Mouse (Mus musculus) lung, postnatal 0 days (tissue): Measurements from ENCODE around the gene Hsd17b12.

ENCODE experiments used
- CTCF ChIP-seq: IDR thresholded peaks from 2 replicates; pipeline ENCODE4 v1.5.1; 2016; ENCODE audit warnings: antibody characterized with exemption, mild to moderate bottlenecking
- EP300 ChIP-seq: IDR thresholded peaks from 2 replicates; pipeline ENCODE4 v1.6.1; 2016; ENCODE audit warnings: antibody characterized with exemption, mild to moderate bottlenecking, control low read depth

DNA sequence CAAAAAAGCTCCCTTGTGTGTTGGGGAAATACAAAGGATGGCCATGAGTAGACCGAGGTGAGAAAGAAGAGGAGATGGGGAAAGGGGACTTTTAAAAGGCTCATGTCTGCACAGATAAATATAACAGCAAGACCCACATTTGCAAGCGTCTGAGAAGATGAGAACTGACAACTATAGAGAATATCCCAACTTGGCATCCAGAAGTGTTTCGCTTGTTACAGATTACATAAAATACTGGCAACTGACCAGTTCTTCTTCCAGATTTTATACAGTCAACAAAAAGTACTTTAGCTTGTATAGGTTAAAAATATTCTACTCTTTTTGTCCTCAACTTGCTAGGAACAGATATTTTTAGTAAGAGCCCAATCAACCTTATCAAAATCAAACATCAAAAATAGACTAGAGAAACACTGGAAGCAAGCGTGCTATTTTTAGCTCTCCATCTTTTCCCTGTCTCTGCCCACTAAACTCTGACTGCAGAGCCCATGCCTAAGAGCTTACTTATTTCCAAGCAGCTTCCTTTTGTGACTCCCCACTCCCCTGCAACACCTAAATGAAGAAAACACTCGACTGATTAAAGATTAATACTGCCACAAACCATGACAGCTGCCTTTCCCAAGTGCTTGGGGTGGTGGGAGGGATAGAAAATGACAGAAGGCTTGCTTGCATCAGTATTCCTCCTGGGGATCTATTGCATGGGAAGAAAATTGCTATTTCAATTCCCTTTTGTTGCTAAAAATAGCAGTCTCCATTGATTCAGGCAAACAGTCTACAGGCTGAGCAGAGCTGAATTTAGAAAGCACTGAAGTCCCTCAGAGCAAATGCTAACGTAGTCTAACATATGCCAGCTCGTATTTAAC lies 35.4 kb downstream of the Hsd17b12 start:
- TF ChIP-seq CTCF (no peak), EP300 (no peak)
